Mouse (Mus musculus) mouse trophoblast stem cell (cell line): ENCODE measurements at regions not wholly inside any gene's neighbourhood (a gene's known extent, or its start where the extent isn't known, plus 50 kb on each side); places are given as distances from the start of the nearest gene placed in this dataset.

ENCODE experiments used
- in situ Hi-C, 2 experiments: fragments of 300-500 bp; cut with MseI, MboI; formaldehyde crosslinking; loops; 2 replicates in 1 of 2; 3 replicates in 1 of 2; pipeline ENCODE4 v1.15.1; 2025

GRCm38 (mm10) chr7:36940611-36941010 is 242.7 kb downstream of the Tshz3 start:
- in situ Hi-C loops, result no loop called here

GRCm38 (mm10) chr7:36945024-36945815 is 247.3 kb downstream of the Tshz3 start:
- in situ Hi-C loops, result no loop called here

- in situ Hi-C loops, result no loop called here
Observed at GRCm38 (mm10) chr7:36949511-36949910, 251.6 kb downstream of the Tshz3 start.

- in situ Hi-C loops, result no loop called here
Observed at GRCm38 (mm10) chr7:36955376-36955775, 257.5 kb downstream of the Tshz3 start.

GRCm38 (mm10) chr7:36958255-36958654 is 260.3 kb downstream of the Tshz3 start:
- in situ Hi-C loops, result no loop called here

GRCm38 (mm10) chr7:36971772-36972171 is 273.9 kb downstream of the Tshz3 start:
- in situ Hi-C loops, result no loop called here

- in situ Hi-C loops, result no loop called here
Observed at GRCm38 (mm10) chr7:36973654-36974320, 275.9 kb downstream of the Tshz3 start.

- in situ Hi-C loops, result no loop called here
Observed at GRCm38 (mm10) chr7:36974573-36974972, 276.7 kb downstream of the Tshz3 start.

- in situ Hi-C loops, result no loop called here
Observed at GRCm38 (mm10) chr7:36975475-36975874, 277.6 kb downstream of the Tshz3 start.

GRCm38 (mm10) chr7:36977819-36978218 is 279.9 kb downstream of the Tshz3 start:
- in situ Hi-C loops, result no loop called here

- in situ Hi-C loops, result no loop called here
Observed at GRCm38 (mm10) chr7:36989380-36989779, 291.5 kb downstream of the Tshz3 start.

- in situ Hi-C loops, result no loop called here
Observed at GRCm38 (mm10) chr7:37004601-37005000, 306.7 kb downstream of the Tshz3 start.

- in situ Hi-C loops, result no loop called here
Observed at GRCm38 (mm10) chr7:37005701-37006100, 307.8 kb downstream of the Tshz3 start.

GRCm38 (mm10) chr7:37006921-37007320 is 309.0 kb downstream of the Tshz3 start:
- in situ Hi-C loops, result no loop called here

GRCm38 (mm10) chr7:37011180-37011754 is 313.3 kb downstream of the Tshz3 start:
- in situ Hi-C loops, result no loop called here

GRCm38 (mm10) chr7:37020078-37020477 is 322.2 kb downstream of the Tshz3 start:
- in situ Hi-C loops, result no loop called here

- in situ Hi-C loops, result no loop called here
Observed at GRCm38 (mm10) chr7:37024501-37025025, 326.6 kb downstream of the Tshz3 start.

- in situ Hi-C loops, result no loop called here
Observed at GRCm38 (mm10) chr7:37064582-37065458, 366.9 kb downstream of the Tshz3 start.

GRCm38 (mm10) chr7:37077698-37078097 is 379.8 kb downstream of the Tshz3 start:
- in situ Hi-C loops, result no loop called here

GRCm38 (mm10) chr7:37078140-37078539 is 380.2 kb downstream of the Tshz3 start:
- in situ Hi-C loops, result no loop called here

GRCm38 (mm10) chr7:37089726-37090125 is 391.8 kb downstream of the Tshz3 start:
- in situ Hi-C loops, result no loop called here

GRCm38 (mm10) chr7:37092572-37092971 is 394.7 kb downstream of the Tshz3 start:
- in situ Hi-C loops, result no loop called here
